Mouse (Mus musculus): ENCODE results near the gene Osbpl6. TPM values are rescaled to one million over a fixed set of nuclear protein-coding genes. Genes with fewer than 3 reads are reported as not detected.

The Osbpl6 gene
- total RNA-seq, 2 experiments from 2014 or later: 0.05 TPM; not detected in 1

- no peak for ATAC-seq (replicated peaks; ENCODE audit: poor library complexity)
Observed at GRCm38 (mm10) chr2:76418142-76418518, 11.8 kb downstream of the Osbpl6 start.

- ATAC-seq (replicated peaks; ENCODE audit: poor library complexity): no peak
Observed at GRCm38 (mm10) chr2:76421411-76421924, 15.2 kb downstream of the Osbpl6 start.

- no peak for ATAC-seq (replicated peaks; ENCODE audit: poor library complexity)
Observed at GRCm38 (mm10) chr2:76426816-76427215, 20.5 kb downstream of the Osbpl6 start.

GRCm38 (mm10) chr2:76429318-76429717, 23.0 kb downstream of the Osbpl6 start:
- no peak for ATAC-seq (replicated peaks; ENCODE audit: poor library complexity)

GRCm38 (mm10) chr2:76429855-76430254, 23.5 kb downstream of the Osbpl6 start:
- ATAC-seq (replicated peaks; ENCODE audit: poor library complexity): no peak

- ATAC-seq (replicated peaks; ENCODE audit: poor library complexity): no peak
Observed at GRCm38 (mm10) chr2:76430539-76430938, 24.2 kb downstream of the Osbpl6 start.

- ATAC-seq (replicated peaks; ENCODE audit: poor library complexity): no peak
Observed at GRCm38 (mm10) chr2:76434224-76434623, 27.9 kb downstream of the Osbpl6 start.

- ATAC-seq (replicated peaks; ENCODE audit: poor library complexity): no peak
Observed at GRCm38 (mm10) chr2:76435667-76436239, 29.4 kb downstream of the Osbpl6 start.

GRCm38 (mm10) chr2:76437372-76437771, 31.1 kb downstream of the Osbpl6 start:
- ATAC-seq (replicated peaks; ENCODE audit: poor library complexity): no peak

GRCm38 (mm10) chr2:76439540-76439939, 33.2 kb downstream of the Osbpl6 start:
- no peak for ATAC-seq (replicated peaks; ENCODE audit: poor library complexity)

GRCm38 (mm10) chr2:76442086-76442485, 35.8 kb downstream of the Osbpl6 start:
- ATAC-seq (replicated peaks; ENCODE audit: poor library complexity): no peak

GRCm38 (mm10) chr2:76449836-76450355, 43.6 kb downstream of the Osbpl6 start:
- ATAC-seq (replicated peaks; ENCODE audit: poor library complexity): no peak

- ATAC-seq (replicated peaks; ENCODE audit: poor library complexity): no peak
Observed at GRCm38 (mm10) chr2:76466723-76467122, 60.4 kb downstream of the Osbpl6 start.

- ATAC-seq (replicated peaks; ENCODE audit: poor library complexity): no peak
Observed at GRCm38 (mm10) chr2:76468204-76468603, 61.9 kb downstream of the Osbpl6 start.

- no peak for ATAC-seq (replicated peaks; ENCODE audit: poor library complexity)
Observed at GRCm38 (mm10) chr2:76469091-76469750, 62.9 kb downstream of the Osbpl6 start.

- ATAC-seq (replicated peaks; ENCODE audit: poor library complexity): no peak
Observed at GRCm38 (mm10) chr2:76469751-76470099, 63.4 kb downstream of the Osbpl6 start.

- ATAC-seq (replicated peaks; ENCODE audit: poor library complexity): no peak
Observed at GRCm38 (mm10) chr2:76470391-76470790, 64.1 kb downstream of the Osbpl6 start.

- ATAC-seq (replicated peaks; ENCODE audit: poor library complexity): peak; percentile 37; the same call in 1 of the 2 replicates
Observed at GRCm38 (mm10) chr2:76475788-76476187, 69.5 kb downstream of the Osbpl6 start.

- ATAC-seq (replicated peaks; ENCODE audit: poor library complexity): peak; percentile 52
Observed at GRCm38 (mm10) chr2:76488764-76489163, 82.5 kb downstream of the Osbpl6 start.

- no peak for ATAC-seq (replicated peaks; ENCODE audit: poor library complexity)
Observed at GRCm38 (mm10) chr2:76490198-76490597, 83.9 kb downstream of the Osbpl6 start.

GRCm38 (mm10) chr2:76491371-76491770, 85.1 kb downstream of the Osbpl6 start:
- ATAC-seq (replicated peaks; ENCODE audit: poor library complexity): no peak

GRCm38 (mm10) chr2:76492224-76492623, 85.9 kb downstream of the Osbpl6 start:
- ATAC-seq (replicated peaks; ENCODE audit: poor library complexity): no peak
